Mouse (Mus musculus): ENCODE results near the gene Cdkn1a.

- TF ChIP-seq POLR2A (IDR thresholded peaks at IDR 0.05; ENCODE audit: insufficient read depth, low read depth, low read length): no peak
- no peak for TF ChIP-seq CTCF (IDR thresholded peaks at IDR 0.05; ENCODE audit: insufficient read depth, low read depth, low read length)
These were observed 17.5 kb upstream of the Cdkn1a start for GRCm38 (mm10) chr17:29073313-29073712.

Measured in olfactory bulb, adult 2 months (tissue).